Mouse (Mus musculus): ENCODE data around the gene Col9a2.

- peak; percentile 85 for TF ChIP-seq CTCF (IDR thresholded peaks at IDR 0.05)
- TF ChIP-seq POLR2A (IDR thresholded peaks at IDR 0.05; ENCODE audit: insufficient read depth, low read depth, low read length), result no peak
Measured at GRCm38 (mm10) chr4:121040897-121041671, 1.9 kb downstream of the Col9a2 start.
